Mouse (Mus musculus) brain, embryonic 18.5 days (tissue): ENCODE results near the gene Frat2.

Experiments used
- DNase-seq: peaks from one replicate; pipeline ENCODE4 v3.0.0-alpha.2; 2012; ENCODE audit warnings: low read depth, low spot score

Gene Frat2

DNA sequence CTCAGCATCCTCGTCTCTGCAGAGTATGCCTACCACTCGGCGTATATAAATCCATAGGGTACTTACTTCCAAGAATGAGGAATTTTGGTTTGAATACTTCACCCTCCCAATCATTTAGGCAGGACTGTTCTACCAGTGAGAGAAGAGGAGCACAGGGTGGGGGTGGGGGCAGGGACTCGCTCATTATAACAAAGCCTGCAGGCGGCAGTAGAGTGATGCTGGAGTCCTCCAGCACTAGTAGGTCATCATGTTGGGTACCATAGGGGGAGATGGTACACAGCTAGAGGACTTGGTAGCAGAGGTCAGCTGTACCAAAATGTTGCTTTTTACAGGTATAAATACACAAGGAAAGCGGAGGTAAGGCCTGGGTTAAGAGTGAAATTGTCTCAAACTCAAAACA is 3.6 kb downstream of the Frat2 start:
- DNase-seq: no peak

DNA sequence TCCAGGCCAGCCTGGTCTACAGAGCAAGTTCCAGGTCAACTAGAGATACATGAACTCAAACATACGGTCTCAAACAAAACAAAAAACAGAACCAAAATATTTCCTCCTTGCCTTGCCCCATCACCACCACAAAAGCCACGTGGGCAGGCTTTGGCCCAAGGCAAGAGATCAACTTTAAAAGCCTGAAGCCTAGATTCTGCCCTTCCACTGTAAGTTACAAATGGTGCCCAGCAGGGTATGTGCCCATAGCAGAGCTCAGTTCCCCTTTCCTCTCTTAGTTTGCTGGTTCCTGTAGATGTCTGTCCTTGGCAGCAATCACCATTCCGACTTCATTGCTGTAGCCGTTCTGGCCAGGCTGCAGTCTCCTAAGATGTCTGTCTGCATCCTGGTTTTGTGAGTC is 5.2 kb downstream of the Frat2 start:
- DNase-seq: no peak

DNA sequence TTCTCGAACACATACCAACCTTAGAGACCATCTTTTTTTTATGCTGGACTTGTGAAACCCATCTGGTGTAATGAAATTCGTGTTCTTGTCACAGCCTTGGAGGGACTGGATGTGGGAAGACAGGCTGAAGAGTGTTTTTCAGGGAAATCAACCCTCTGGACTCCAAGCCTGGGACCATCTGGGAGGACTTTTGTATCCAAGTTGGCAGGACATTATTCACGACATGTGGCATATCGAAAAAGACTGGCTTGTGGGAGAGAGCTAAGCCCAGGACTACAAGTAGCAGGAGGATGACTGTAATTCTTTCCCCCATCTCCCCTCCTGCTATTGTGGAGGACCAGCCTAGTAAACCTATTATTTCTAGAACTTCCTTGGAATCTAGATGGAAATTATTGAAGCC is 5.7 kb downstream of the Frat2 start:
- no peak for DNase-seq

DNA sequence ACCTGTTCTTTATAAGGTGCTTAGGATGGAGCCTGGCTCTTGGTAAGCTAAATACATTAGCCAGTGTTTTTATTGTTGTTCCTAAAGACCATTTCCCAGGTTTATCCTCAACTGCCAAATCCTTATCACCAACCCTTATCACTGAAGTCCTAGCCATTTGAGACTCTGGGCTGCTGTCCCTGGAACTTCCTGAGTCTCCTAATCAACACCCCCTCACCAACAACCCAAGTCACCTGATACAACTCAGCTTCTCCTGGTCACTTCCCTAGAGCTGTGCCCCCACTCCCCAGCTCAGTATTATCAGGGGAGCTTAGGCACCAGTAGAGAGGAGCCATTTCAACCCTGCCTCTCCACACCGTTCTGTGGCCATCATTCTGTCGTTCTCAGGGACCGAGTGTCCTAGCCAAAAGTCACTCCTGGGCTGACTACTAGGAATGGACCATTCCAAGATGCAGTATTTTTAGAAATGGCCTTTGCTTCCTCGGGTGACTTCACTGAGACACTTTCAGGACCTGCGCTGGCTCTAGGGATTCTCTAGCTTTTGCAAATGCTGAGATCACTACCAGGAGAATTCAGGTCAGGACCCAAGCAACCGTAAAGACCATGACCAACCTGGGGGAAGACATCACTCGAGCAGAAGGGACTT is 6.7 kb downstream of the Frat2 start:
- DNase-seq: no peak

DNA sequence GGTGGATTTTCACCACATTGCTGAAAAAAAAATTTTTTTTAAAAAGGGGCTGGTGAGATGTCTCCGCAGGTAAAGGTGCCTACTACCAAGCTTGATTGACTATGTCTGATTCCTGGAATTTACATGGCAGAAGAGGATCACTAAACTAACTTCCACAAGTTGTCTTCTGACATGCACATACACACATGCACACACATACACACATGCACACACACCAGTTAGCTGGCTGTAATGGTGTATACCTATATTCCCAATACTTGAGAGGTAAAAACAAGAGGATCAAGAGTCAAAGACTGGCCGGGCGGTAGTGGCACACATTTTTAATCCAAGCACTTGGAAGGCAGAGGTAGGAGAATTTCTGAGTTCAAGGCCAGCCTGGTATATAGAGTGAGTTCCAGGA is 8.2 kb downstream of the Frat2 start:
- DNase-seq: no peak

DNA sequence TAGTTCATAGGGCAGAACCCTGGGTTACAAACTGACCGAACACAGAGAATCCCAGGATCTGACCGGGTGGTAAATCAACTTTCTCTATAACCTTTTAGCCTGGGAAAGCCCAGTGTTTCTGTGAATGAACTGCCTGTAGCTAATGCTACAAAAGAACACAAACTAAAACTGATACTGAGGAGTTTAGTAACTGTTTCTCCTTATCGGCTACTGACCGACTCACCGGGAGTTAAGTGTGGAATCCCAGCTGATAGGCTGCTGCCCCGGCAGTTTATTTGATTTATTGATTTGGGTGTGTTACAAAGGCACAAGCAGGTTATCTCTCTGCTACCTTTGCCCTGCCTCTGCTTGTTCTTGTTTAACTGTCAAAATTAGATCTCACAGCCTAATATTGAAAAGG is 9.1 kb downstream of the Frat2 start:
- DNase-seq: no peak

DNA sequence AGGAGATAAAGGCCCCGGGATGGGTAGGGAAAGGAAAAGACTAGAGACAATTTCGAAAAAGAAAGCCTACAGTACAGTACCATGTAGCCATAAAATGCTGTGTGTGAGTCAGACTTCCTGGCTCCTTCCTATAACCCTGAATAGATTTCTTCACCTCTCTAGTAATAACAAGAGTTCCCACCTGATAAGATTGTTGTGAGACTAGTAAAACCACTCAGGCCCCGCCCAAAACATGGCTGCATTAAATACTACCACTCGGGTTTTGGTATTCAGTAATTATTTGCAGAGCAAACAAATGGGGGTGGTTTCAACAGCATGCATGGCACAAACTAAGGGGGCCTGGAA is 10.0 kb downstream of the Frat2 start:
- DNase-seq: no peak

DNA sequence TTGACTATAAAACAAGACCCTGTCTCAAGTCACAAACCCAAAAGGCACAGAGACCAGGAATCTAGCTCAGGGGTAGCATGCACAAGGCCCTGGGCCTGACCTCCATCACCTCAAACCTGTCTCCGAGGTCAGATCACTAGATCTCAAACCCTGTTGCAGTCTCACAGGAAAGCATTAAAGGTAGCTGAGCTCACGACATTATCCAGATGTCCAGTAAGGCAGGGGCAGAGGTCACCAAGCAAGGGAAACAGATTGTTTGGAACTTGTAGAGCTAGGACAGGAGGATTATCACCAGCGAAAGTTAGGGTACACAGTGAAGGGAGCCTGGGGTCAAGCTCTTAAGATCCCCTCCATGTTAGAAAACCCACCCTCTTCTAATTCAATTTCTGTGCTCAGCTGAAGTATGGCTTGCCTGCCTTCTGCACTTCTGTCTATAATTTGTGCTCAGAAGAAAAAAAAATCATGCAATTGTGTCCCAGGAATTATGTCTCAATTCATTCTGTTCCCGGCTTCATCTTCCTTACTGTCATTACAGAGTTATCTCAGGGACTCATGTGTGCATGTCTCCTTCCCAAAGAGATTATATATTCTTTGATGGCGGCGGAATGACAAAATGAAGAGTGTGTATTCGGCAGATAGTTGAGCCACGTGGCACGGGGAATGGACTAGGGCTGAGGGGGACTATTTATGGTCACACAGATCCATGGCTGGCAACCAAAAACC is 10.6 kb downstream of the Frat2 start:
- DNase-seq: no peak

DNA sequence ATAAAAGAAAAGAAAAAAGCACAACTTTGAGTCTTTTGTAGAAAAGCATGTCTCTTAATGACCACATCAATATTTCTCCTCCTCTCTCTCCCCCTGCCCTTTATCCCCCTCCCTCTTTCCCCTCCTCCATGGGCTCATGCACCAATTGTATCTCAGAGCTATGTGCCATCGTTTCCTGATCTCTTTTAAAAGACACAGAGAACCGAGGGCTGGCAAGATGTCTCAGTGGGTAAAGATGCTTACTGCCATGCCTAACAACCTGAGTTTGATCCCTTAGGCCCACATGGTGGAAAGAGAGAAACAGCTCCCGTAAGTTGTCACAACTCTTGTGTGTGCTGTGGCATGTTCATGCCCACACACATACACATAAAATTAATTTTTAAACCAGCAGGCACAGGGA is 11.2 kb downstream of the Frat2 start:
- no peak for DNase-seq

DNA sequence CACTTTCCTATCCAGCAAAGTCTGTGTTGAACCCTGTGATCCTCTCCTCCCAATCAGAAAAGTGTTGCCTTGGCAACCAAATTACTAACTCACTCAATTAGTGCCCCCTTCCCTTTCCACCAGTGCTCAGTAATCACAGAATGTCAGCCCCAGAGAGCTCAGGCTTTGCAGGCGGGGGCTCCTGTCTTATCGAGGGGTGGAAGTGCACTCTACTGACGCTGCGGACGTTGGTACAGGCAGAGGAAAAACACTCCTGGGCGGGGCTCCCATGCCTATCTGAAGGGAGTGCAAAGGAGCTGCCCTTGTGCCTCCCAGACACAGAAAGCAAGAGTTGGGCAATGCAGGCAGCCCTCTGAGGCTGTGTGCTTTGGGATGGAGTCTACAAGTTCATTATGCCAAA is 12.1 kb downstream of the Frat2 start:
- no peak for DNase-seq

DNA sequence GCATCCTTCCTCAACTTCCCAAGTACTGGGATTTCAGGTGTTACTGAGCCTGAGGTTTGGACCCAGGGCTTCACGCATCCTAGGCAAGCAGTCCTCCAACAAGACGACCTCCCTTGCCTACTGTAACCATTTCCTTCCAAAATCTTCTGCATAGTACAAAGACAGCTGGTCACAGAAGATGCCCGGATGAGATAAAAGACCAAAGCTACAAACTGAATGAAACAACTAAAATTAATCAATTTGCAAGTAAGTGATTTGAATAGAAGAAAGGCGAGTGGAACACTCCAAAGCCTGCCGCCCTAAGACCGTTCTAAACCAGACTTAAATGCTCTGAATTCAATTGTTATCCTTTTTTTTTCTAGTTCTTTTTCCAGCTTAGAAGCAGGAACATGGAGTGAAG is 12.5 kb downstream of the Frat2 start:
- no peak for DNase-seq

DNA sequence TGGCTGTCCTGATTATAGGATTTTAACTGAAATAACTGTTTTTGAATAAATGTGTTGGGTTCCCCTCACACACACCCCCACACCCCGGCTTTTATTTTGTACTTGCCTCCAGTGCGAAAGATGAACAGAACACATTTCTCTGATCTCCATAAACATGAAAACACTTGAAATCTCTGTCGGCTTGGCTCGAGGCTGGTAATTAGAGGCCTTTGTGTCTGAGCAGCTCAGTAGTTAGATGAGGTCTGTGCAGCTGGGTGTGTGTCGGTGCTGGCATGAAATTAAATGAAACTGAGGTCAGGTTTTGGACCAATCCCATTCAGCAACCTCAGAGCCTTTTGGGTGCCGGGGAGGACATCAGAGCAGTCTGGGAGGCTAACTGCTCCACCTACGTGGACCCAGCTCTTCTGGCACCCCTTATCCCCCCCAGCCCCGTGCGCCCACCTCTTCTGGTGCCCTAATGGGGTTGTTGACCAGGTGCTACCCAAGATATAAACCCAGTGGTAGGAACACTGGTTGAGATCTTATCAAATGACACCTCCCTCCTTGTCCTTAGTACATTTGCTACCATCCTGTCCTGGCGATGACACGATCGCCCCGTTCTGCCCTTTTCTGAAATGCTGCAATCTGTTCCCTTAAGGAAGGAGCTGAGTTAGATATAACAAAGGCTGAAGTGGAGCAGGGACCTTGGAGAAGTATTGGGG is 15.3 kb downstream of the Frat2 start:
- DNase-seq: no peak

DNA sequence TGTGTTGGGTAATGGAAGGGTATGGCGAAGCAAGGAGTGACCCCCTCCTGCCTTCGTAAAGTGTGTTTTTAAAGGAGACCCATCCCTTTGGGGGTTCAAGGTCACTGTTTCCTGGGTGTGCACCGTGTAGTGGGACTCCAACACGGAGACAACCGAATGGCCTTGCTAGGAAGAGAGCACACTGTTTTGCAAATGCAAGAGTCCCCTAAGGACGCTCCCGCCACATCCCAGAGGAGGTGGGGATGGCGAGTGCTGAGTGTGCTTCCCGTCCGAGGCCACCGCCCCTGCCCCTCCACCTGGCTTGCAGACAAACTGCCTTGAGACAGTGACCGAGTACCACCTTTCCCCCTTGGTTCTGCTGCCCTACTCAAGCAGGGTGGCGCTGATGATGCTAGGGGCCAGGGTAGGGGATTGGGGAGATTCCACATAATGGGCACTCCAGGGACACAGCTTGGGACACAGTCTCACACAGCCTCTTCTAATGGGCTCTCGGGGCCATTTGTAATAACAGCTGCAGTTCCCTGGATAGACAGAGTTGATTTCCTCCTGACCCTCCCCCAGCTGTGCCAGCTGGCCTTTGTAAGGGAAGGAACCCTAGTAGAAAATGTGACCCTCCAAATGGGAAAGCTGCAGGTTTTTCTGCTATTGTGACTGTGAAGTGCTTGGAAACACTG is 16.1 kb downstream of the Frat2 start:
- DNase-seq: no peak

DNA sequence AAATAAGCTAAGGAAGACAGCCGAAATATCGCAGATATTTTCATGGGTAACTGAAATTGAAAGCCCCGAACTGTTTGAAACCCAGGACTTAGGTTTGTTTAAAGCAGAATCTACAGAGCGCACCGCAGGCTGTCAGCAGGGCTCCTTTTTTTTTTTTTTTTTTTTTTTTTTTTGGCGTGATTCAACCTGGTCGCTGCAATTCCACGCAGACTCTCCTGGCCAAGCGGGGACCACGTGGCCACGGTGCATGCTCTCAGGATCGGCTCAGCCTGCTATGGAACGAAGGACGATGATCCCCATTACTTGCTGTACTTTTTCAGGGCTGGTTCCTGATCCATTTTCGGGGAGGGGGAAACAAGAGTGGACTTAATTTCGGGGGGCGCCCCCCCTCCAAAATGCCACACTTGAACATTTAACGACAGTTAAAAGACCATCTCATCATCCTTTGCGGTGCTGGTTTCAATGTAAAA is 16.8 kb downstream of the Frat2 start:
- DNase-seq: no peak

DNA sequence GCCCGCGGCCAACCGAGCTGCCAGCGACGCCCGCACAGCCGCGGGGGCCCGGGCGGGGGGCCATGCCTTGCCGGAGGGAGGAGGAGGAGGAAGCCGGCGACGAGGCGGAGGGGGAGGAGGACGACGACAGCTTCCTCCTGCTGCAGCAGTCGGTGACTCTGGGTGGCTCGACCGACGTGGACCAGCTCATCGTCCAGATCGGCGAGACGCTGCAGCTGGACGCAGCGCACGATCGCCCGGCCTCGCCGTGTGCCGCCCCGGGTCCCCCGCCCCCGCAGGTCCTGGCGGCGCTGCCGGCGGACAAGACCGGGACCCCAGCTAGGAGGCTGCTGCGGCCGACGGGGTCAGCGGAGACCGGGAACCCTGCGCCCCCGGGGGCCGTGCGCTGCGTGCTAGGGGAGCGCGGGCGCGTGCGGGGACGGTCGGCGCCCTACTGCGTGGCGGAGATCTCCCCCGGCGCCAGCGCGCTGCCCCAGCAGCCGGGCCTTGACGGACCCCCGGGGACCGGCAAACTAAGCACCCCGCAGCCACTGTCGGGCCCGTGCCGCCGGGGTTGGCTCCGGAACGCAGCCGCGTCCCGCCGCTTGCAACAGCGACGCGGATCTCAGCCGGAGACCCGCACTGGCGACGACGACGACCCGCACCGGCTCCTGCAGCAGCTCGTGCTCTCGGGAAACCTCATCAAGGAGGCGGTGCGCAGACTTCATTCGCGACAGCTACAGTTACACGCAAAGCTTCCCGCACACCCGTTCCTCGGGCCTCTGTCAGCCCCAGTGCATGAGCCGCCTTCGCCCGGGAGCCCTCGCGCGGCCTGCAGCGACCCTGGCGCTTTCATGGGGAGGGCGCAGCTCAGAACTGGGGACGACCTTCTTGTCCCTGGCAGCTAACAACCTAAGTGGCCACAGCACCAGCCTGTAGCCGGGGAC is 17.6 kb downstream of the Frat2 start:
- DNase-seq: no peak

DNA sequence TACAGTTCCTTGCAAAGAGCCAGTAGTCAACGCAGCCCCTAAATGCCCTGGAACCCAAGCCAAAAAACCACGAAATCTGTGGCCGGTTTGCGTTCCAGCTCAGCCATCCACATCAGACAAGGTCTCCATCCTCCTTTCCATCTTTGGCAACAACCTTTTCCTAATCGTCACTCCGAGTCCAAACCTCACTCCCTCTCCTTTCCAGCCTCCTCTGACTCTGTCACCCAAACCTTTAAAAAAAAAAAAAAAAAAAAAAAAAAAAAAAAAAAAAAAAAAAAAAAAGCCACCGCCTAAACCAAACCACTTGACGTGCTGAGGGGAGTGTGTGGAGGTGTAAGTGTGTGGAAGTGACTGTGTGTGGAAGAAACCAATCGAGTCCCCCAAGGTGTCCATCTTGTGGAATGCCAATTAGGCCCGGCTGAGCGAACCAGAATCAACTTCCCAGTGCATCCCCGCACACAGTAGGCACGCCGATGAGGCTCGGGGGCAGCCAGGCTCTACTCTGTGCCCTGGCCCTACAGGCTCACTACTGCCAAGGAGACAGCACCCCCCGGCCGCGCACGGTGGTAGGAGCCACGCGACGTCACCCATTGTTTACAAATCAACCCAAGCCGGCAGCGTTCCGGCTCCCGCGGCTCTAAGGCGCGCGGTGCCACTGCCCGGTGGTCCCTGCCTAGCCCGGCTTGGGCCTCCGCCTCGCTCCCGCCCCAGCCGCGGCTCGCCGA is 18.4 kb downstream of the Frat2 start, which contains the start of gene Frat1:
Gene Frat1 (plus strand): TSS at position 590 of the 725 bp plus-strand sequence.
- peak; percentile 92 for DNase-seq

DNA sequence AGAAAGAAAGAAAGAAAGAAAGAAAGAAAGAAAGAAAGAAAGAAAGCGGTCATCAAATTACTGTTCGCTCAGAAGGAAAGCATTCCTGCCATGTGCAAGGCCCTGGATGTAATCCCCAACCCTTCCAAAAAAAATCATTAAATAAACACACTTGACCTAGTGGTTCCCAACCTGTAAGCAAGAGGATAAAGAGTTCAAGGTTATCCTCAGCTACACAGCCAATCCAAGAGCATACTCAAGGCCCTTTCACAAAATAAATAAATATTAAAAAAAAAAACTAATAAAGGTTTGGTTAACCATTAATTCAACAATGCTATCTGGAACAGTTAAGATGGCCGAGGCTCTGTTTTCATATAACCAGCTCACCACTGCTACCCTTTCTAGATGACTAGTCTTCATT is 19.0 kb downstream of the Frat2 start:
- no peak for DNase-seq

DNA sequence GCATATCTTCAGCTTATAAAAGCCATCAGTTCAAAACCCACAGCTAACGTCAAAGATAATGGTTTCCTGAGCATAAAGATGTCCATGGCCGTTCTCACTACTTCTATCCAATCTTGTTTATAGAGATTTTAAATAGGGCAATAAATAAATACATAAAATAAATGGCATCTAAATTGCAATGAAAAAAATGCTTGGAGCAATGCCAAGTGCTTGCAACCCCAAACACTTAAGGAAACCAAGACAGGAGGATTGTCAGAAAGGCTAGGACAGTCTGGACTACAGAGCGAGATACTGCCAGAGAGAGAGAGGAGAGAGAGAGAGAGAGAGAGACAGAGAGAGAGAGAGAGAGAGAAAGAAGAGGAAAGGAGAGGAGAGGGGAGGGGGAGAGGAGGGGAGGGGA is 21.4 kb downstream of the Frat2 start:
- DNase-seq: no peak

DNA sequence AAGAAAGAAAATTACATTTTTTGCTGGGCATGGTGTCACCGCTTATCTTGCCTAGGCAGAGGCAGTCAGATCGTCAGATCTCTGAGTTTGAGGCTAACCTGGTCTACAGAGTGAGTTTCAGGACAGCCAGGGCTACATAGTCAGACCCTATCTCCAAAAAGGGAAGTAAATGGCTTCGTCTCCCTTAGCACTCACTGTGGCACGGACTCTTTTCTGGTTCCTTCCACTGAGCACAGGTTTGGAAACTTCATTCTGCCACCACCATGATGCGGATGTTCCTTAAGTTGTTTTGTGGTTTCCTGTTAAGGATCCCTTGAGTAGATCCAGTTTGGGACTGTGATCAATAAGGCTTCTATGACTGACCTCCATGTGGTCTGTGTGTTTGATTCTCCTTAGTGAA is 23.0 kb downstream of the Frat2 start:
- DNase-seq: no peak

DNA sequence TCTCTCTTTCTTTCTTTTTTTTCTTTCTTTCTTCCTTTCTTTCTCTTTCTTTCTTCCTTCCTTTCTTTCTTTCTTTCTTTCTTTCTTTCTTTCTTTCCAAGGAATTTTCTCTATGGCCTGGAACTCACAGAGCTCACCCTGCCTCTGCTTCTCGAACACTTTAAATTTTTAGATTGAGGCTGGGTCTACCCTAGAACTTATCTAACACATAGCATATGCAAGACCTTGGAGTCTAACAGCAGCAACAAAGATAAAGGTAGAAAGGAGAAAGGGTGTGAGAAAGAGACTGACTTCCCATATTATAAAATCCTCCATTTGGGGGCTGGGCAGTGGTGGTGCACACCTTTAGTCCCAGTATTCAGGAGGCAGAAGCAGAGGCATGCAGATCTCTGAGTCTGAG is 25.3 kb downstream of the Frat2 start:
- no peak for DNase-seq

DNA sequence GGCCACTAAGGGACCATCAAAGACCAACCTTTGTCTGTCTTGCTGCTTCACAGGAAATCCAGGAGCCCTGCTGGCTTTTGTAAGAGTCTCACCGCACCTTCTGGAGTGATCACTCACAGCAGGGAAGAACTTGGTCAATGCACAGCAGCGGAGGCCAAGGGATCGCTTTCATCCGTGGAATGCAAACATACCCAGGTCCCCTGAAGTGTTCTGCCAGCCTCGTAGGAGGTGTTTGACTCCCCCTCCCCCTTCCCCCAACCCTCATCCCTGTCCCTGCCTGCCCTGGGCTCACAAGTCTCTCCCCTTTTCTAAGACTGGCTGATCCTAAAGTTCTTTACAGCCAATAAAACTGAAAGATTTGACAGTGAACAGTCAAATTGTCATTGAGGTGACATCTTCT is 26.5 kb downstream of the Frat2 start:
- no peak for DNase-seq
